Mouse (Mus musculus) c-Kit-positive CD71-negative TER-119-negative erythroid progenitor cells, embryonic 14.5 days (primary cell): ENCODE results near the gene Sccpdh.
"Not testable (repeated sequence)": the region's sequence is repeated elsewhere in the genome, so short reads cannot be mapped to it uniquely, and the experiment has no call there.

Experiments used
- DNase-seq: peaks from one replicate; pipeline ENCODE4 v3.0.0-alpha.2; 2013; ENCODE audit warnings: low read depth

Gene Sccpdh

DNA sequence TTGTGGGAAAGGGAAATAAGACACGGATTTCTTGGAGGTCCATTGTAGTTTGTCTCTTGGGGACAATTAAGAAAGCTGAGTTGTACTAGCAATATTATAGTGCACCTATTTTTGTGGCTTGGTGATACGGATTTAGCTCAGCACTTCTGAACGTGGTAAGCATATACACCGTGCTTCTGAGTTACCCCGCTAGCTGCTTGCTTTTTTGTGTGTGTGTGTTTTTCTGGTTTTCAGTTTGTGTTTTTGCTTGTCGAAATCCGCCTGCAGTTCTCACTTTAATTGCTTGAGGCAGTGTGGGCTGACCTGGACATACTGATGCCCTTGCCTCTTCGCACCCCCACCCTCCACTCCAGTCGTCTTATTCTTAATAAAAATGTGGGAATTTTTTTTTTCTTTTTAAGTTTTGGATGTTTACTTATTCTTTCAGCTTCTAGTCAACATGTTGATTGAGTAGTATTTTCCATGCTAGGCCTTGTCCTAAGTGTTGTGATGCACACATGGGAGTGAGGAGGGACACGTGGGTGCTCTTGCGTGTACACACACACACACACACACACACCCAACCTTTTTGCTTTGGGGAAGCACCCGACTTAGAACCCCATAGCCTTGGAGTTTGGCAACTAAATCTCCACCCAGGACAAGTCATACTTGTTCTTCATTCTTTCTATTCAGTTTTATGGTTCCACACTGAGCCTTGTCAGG, 977 bp downstream of the Sccpdh start:
- no peak for DNase-seq

GRCm38 (mm10) chr1:179674355-179674754, 6.3 kb downstream of the Sccpdh start:
- DNase-seq, result no peak

DNA sequence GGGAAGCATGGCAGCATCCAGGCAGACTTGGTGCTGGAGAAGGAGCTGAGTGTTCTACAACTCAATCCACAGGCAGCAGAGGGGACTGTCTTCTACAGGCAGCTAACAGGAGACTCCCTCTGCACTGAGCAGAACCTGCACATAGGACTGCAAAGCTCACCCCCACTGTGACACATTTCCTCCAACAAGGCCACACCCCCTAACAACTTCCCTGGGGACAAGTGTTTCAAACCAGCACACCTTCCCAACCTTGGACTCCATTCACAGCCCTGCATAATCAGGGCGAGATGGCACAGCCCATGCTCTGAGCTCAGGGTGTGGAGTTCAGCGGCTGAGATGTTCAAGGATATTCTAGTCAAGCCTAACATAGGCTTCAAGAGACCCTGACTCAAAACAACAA, 9.0 kb downstream of the Sccpdh start:
- DNase-seq, result no peak

DNA sequence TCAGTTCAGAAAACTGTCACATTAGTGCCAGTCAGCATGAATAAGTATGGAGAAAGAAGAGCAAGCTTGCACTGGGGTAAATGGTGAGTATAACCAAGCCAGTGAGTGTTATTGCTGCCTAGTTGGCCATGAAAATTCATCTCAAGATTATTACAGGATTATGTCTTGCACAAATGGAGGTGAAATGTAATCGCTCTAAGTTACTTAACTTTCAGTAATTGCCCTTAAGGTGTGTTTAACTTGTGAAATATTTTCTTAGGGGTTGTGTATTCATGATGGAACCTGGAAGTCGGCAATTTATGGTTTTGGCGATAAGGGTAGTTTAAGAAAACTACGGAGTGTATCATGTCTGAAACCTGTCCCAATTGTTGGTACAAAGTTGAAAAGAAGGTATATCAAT, 11.3 kb downstream of the Sccpdh start:
- no peak for DNase-seq

DNA sequence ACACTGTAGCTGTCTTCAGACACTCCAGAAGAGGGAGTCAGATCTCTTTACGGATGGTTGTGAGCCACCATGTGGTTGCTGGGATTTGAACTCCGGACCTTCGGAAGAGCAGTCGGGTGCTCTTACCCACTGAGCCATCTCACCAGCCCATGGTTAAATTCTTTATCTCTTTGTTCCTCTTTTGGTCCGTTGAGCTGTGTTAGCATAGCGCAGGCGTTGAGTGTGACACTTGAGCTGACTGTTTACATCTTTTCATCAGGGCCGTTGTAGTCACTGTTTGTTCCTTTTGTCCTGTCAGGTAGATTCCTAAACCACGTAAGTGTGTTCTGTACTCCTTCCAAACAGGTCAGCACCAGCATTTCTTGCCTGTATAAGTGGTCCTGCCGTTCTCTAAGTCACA, 14.7 kb downstream of the Sccpdh start:
- DNase-seq, result not testable (repeated sequence)

GRCm38 (mm10) chr1:179686348-179686747, 18.3 kb downstream of the Sccpdh start:
- DNase-seq, result no peak

GRCm38 (mm10) chr1:179686781-179687180, 18.8 kb downstream of the Sccpdh start:
- DNase-seq, result no peak

DNA sequence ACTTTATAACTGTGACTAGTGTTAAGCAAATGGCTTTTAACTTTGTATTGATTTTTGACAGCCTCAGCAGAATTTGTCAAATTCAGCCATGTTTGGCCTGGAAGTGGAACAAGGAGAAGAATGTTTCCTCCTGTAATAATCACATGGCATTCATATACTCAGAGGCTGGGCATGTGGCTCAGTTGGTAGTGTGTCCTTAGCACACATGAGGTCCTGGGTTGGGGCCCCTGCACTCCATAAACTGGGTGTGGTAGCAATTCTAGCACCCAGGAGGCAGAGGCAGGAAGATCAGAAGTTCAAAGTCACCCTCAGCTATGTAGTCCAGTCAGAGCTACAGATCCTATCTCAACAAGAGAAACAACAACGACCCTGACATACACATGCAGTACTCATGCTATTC, 19.3 kb downstream of the Sccpdh start:
- no peak for DNase-seq

GRCm38 (mm10) chr1:179687966-179688365, 20.0 kb downstream of the Sccpdh start:
- no peak for DNase-seq

- DNase-seq, result no peak
These were observed 20.4 kb downstream of the Sccpdh start for GRCm38 (mm10) chr1:179688415-179688814.

- no peak for DNase-seq
These were observed 20.9 kb downstream of the Sccpdh start for GRCm38 (mm10) chr1:179688914-179689313.

GRCm38 (mm10) chr1:179689479-179689878, 21.5 kb downstream of the Sccpdh start:
- DNase-seq, result no peak

GRCm38 (mm10) chr1:179704150-179704549, 36.1 kb downstream of the Sccpdh start:
- DNase-seq, result no peak

- DNase-seq, result no peak
These were observed 37.1 kb downstream of the Sccpdh start for GRCm38 (mm10) chr1:179705154-179705553.

DNA sequence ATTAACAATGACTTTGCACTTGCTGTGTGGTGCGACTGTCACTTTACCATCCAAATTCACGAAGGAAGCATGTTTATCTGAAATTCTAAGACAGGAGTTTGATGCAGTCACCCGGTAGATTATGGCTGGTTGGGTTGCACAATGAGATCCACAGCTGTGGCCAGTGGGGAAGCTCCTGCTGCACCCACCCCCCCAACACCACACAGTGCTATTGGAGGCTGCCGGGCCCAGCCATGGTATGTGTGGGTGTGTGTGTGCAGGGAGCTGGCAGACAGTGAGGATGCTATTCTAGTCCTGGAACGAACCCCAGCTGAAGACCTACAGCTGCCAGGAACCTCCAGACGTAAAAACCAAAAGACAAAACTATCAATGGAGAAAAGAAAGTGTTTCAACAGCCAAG, 41.4 kb downstream of the Sccpdh start:
- DNase-seq, result no peak

DNA sequence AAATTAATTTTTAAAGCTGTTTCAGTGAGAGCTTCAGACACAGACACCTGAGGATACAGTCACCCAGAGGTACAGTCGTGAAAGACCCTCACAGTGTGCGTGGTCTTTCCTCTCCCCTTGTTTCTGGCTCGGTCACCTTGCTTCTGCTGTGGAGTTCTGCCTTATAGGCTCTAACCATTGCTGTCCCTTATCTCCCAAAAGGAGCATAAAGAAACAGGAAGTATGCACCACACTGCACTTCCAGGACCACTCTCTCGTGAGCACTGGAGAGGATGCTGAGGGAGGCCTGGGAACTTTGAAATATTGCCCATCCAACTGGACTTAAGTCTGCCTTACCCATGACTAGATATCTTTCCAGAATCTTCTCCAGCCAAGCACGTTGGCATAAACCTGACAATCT, 42.7 kb downstream of the Sccpdh start:
- no peak for DNase-seq

DNA sequence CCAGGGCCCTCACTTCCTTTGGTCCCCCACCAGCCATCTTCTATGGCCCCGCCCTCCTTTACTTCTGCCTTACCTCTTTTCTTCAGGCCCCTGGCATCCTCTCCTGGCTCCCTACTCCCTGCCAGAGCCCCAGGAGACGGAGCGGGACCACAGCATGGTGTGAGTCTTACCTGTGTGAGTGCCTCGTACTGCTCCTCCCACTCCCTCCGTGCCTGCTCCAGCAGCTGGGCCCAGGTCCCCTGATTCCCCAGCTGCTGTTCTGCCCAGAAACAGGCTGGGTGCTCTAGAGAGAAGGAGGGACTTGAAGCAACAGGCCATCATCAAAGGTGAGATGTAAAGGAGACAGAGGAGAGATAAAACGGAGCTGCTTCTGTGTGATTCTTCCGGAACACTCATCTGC, 44.6 kb downstream of the Sccpdh start:
- no peak for DNase-seq

- DNase-seq, result no peak
These were observed 45.4 kb downstream of the Sccpdh start for GRCm38 (mm10) chr1:179713367-179713766.

DNA sequence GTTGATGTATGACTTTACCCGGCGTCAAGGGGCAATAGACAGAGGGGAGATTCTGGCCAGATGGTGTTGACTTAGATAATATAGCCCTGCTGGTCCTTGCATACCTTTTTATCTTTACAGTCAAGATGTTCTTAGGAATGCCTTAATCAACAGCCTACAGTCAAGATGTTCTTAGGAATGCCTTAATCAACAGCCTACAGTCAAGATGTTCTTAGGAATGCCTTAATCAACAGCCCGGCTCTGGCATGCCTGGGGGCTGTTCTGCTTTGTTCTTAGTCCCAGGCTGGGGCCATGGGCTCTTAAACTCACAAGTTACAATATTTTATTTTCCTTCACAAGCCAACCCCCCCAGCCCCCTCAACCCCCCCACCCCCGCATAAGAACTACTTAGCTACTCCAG, 47.3 kb downstream of the Sccpdh start:
- DNase-seq, result not testable (repeated sequence)

DNA sequence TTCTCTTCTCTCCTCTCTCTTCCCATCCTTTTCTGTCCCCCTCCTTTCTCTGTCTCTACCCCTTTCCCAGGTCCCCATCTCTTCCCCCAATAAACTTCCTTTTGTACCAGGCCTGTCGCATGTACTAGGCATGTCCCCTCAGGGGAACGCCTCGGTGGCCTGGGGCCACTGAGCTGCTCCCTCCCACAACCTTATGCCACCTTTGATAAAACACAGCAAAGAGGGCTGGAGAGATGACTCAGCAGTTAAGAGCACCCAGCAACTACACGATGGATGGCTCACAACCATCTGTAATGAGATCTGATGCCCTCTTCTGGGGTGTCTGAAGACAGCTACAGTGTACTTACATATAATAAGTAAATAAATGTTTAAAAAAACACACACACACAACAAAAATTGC, 47.8 kb downstream of the Sccpdh start:
- no peak for DNase-seq

- no peak for DNase-seq
These were observed 54.9 kb downstream of the Sccpdh start for GRCm38 (mm10) chr1:179722811-179723469.

DNA sequence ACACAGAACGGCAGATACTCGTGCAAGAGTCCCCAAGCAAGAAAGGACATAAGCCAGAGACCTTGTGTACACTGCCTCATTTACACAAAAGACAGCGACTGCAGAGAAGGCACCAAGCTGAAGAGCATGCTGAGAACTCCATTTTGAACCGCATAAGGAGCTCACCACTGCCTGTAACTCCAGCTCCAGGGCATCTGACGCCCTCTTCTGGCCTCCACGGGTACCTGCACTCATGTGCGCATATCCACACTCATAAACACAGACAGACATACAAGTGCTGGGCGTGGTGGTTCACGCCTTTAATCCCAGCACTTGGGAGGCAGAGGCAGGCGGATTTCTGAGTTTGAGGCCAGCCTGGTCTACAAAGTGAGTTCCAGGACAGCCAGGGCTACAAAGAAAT, 60.7 kb downstream of the Sccpdh start:
- no peak for DNase-seq

DNA sequence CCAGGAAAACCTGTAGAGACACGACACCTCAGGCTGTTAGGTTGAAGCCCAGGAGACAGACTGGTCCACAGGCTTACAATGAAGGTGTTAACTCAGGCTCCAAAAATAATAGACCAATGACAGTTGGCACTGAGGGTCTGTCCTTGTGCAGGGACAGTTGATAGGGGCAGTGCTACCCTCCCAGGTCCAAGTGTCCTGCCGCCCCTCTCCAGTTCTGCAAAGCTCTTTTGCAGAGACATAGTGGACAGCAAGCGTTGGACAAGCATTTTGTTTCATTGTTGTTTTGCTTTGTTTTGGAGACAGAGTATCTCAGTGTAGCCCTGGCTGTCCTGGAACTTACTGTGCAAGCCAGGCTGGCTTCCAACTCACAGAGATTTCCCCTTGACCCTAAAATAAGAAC, 63.4 kb downstream of the Sccpdh start:
- DNase-seq, result no peak
